Mouse (Mus musculus) liver, embryonic 16.5 days (tissue): ENCODE measurements around the gene Tceanc2. TPM values are rescaled to one million over a fixed set of nuclear protein-coding genes. Genes with fewer than 3 reads are reported as not detected.
A peak's percentile ranks its signal among the peaks of the same experiment; 100 is the strongest.

Experiments used
- ATAC-seq: fragments of 200-750 bp; cut with Nextera tagmentation; 2 replicates; pipeline ENCODE4 v1.8.0; 2017; ENCODE audit warnings: low read depth, mild to moderate bottlenecking, moderate number of reproducible peaks, moderate library complexity
- H3K27ac ChIP-seq: fragments of 300-500 bp; sonication (generic); 2 replicates; pipeline ENCODE4 v1.5.1; 2014; ENCODE audit warnings: mild to moderate bottlenecking, low read length
- H3K27me3 ChIP-seq: fragments of 300-500 bp; sonication (generic); 2 replicates; pipeline ENCODE4 v1.6.1; 2014; ENCODE audit warnings: low read depth, low read length, mixed read lengths; ENCODE audit not compliant: control insufficient read depth, insufficient read depth
- H3K36me3 ChIP-seq: fragments of 300-500 bp; sonication (generic); 2 replicates; pipeline ENCODE4 v1.6.1; 2014; ENCODE audit warnings: mild to moderate bottlenecking; ENCODE audit not compliant: control insufficient read depth, insufficient read depth
- H3K4me1 ChIP-seq: fragments of 300-500 bp; sonication (generic); 2 replicates; pipeline ENCODE4 v1.6.1; 2014; ENCODE audit warnings: low read depth, low read length, mixed read lengths; ENCODE audit not compliant: control insufficient read depth
- H3K4me2 ChIP-seq: fragments of 300-500 bp; sonication (generic); 2 replicates; pipeline ENCODE4 v1.6.1; 2014; ENCODE audit warnings: low read depth, low read length, mixed read lengths
- H3K4me3 ChIP-seq: fragments of 300-500 bp; sonication (generic); 2 replicates; pipeline ENCODE4 v1.5.1; 2014; ENCODE audit warnings: low read depth, mild to moderate bottlenecking, low read length
- H3K9ac ChIP-seq: fragments of 300-500 bp; sonication (generic); 2 replicates; pipeline ENCODE4 v1.6.1; 2014; ENCODE audit warnings: low read depth, low read length
- H3K9me3 ChIP-seq: fragments of 300-500 bp; sonication (generic); replicated peaks from 2 replicates; pipeline ENCODE4 v1.6.1; 2016; ENCODE audit warnings: low read length; ENCODE audit not compliant: control insufficient read depth
- WGBS: fragments of 180-500 bp; shearing (Covaris S2); extraction: QIAGEN DNeasy Blood & Tissue Kit; methylation state at CpG from one replicate; pipeline ENCODE4 v1.1.7; 2014; ENCODE audit not compliant: insufficient replicate concordance; 5-methylcytosine and 5-hydroxymethylcytosine counted together
- polyA plus RNA-seq: library from polyadenylated mRNA; unstranded; fragments of >200 nt; fragmentation: Nextera tagmentation; extraction: Ambion mirVana; gene quantifications from 2 replicates; pipeline ENCODE4 v1.2.1, GENCODE M21; 2015

The Tceanc2 gene
- polyA plus RNA-seq, 1 experiment from 2014 or later, result 19.8 TPM

DNA sequence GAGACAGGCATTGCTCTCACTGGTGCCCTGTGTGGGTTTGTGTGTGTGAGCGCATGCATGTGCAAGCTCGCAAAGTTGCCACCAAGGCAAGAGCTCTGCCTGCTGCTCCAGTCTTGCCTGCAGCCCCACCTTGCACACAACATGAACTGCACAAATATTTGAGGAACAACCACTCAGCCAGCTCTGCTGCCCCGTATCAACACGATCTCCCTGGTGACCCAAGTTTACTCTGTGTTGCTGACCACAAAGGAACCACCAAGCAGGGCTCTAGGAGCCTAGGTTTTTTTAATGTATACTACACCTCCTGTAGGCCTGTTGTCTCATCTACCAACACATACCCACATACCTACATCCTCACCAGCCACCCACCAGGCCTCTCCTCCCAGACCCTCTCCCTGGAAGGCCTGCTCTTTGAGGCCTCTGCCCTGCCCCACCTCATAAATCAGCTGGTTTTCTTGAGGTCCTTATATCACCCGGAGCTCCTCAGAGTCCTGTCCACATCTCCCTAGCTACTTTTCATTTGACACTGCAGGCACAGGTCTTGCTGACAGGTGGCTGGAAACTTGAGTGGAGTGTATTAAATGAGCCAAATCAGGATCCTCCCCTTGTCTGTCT is 31.7 kb upstream of the Tceanc2 start:
- ATAC-seq, result peak; percentile 40; the same call in 1 of the 2 replicates
- H3K27ac ChIP-seq, result no peak overlapping the region

DNA sequence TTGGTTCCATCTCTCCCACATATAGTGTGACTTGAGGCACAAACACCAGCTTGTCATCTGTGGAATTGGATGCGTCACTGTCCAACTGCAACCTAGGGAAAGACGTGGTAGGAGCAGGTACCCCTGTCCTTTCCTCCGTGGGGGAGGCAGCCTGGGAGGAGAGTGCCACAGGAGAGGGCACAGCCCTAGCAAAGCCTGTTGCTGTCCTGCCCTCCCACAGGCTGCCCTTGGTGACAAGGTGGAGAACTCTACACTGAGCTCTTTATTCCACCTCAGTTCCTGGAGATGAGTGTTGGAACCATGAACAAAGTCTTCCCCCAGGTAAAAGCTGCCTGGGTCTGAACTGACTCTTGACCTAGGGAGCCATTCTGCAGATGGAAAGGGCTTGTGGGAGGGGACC is 30.0 kb upstream of the Tceanc2 start, which contains the start of gene Ldlrad1:
Gene Ldlrad1, plus strand, starts transcription at position 301 of the 400 bp plus-strand sequence.
- Histone ChIP-seq H3K9me3 (no peaks in the 10 kb centered on the region), H3K27me3 (no peaks in the 10 kb centered on the region; the same call in 1 of the 2 replicates), H3K27ac (no peak within 1 kb of the TSS), H3K4me1 (peaks cover 7% of the 10 kb centered on the region), H3K36me3 (no peaks in the 10 kb centered on the region), H3K4me3 (no peak within 1 kb of the TSS), H3K9ac (no peak within 1 kb of the TSS), H3K4me2 (no peak within 1 kb of the TSS)
- 70% methylated on average over 3 of the region's 3 CpGs for WGBS
- ATAC-seq, result no peak

More for the DNA sequence above, 31.7 kb upstream of the Tceanc2 start:
- 20% methylated on average over 5 of the region's 5 CpGs for WGBS
- no peaks in the 10 kb centered on the region for H3K36me3 ChIP-seq
- no peak overlapping the region for H3K9ac ChIP-seq
- no peaks in the 10 kb centered on the region; the same call in 1 of the 2 replicates for H3K27me3 ChIP-seq
- H3K4me2 ChIP-seq, result no peak overlapping the region
- peaks cover 7% of the 10 kb centered on the region for H3K4me1 ChIP-seq
- H3K9me3 ChIP-seq, result no peaks in the 10 kb centered on the region
- H3K4me3 ChIP-seq, result no peak overlapping the region

DNA sequence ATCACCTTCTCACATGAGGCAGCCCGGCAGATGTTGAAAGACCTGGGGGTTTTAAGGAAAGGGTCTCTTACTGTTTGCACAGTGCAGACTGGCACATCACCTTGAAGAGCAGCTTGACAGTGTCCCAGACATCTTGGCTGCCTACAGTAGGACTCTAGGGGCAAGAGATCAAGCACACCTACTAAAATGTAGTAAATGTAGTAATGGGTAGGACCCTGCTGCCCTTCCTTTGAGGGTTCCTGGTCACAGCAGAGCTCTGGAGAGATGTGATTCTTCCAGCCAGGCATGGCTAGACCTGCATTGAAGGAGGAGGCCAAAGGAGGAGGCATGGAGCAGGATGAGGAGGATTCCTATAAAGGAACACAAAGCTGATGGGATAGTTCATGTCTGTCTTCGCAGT is 28.1 kb upstream of the Tceanc2 start:
- H3K36me3 ChIP-seq, result peaks cover 3% of the 10 kb centered on the region
- H3K4me2 ChIP-seq, result no peak overlapping the region
- H3K27me3 ChIP-seq, result no peaks in the 10 kb centered on the region
- no peak overlapping the region for H3K4me3 ChIP-seq
- H3K4me1 ChIP-seq, result peaks cover 7% of the 10 kb centered on the region
- no peaks in the 10 kb centered on the region for H3K9me3 ChIP-seq
- H3K9ac ChIP-seq, result no peak overlapping the region
- WGBS, result 86% methylated on average over 2 of the region's 2 CpGs
- ATAC-seq, result no peak
- H3K27ac ChIP-seq, result no peak overlapping the region

DNA sequence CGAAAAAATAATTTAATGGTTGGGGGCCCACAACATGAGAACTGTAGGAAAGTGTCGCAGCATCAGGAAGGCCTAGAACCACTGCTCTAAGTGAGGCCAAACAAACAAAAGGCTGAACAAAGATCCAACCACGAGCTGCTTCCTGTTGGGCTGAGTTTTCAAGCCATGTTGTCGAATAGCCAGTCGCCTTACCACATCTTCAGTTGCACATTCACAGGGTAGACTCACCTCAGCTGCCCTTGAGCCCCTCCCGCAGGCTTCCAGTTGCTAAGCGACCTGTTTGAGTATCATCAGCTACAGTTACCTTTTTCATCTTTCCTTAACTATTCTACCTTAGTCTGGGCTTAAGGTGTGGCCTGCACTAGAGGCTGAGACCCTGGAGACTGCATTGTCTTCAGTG is 24.1 kb upstream of the Tceanc2 start:
- no peak overlapping the region for H3K9ac ChIP-seq
- H3K4me3 ChIP-seq, result no peak overlapping the region
- no peak overlapping the region for H3K4me2 ChIP-seq
- ATAC-seq, result no peak
- no peaks in the 10 kb centered on the region for H3K4me1 ChIP-seq
- H3K9me3 ChIP-seq, result no peaks in the 10 kb centered on the region
- 77% methylated on average over 7 of the region's 7 CpGs for WGBS
- H3K27me3 ChIP-seq, result no peaks in the 10 kb centered on the region
- no peak overlapping the region for H3K27ac ChIP-seq
- H3K36me3 ChIP-seq, result peaks cover 29% of the 10 kb centered on the region

DNA sequence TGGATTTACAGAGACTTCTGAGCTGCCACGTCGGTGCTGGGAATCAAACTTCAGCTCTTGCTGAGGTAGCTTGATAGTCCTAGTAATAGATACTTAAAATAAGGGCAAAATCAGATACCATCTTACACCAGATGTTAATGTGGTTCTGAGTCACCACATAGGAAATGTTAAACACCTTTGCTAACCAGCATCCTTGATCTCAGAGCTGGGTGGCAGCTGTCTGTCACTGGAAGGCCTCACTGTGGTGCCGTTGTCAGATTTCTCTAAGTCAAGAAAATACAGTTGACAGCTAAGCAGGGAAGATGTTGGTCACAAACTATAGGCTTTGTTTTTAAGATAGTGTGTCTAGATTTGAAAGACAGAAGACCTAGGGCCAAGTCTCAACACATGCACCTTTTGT is 22.9 kb upstream of the Tceanc2 start:
- 88% methylated on average over 3 of the region's 3 CpGs for WGBS
- Histone ChIP-seq H3K9me3 (no peaks in the 10 kb centered on the region), H3K36me3 (peaks cover 38% of the 10 kb centered on the region), H3K4me3 (no peak overlapping the region), H3K27me3 (no peaks in the 10 kb centered on the region), H3K9ac (no peak overlapping the region), H3K27ac (no peak overlapping the region), H3K4me2 (no peak overlapping the region), H3K4me1 (no peaks in the 10 kb centered on the region)
- ATAC-seq, result no peak

DNA sequence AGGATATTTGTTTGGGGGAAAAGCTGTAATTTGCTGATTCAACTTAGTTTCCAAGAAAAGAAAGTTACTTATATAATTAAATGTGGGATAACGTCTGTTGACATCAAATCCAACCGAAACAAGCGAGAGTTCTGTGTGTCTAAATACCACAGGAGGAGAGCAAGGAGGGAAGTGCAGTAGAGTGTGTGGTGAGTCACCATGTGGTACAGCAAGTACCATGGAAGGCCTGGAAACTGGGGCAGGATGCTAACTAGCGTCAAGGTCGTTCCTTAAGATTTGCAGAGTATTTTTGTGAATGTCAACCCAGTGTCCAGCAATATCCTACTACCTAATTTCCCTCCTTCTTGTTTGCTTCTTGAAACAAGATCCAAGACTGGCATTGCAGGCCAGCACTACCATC is 19.2 kb upstream of the Tceanc2 start:
- no peak for ATAC-seq
- peaks cover 49% of the 10 kb centered on the region for H3K36me3 ChIP-seq

DNA sequence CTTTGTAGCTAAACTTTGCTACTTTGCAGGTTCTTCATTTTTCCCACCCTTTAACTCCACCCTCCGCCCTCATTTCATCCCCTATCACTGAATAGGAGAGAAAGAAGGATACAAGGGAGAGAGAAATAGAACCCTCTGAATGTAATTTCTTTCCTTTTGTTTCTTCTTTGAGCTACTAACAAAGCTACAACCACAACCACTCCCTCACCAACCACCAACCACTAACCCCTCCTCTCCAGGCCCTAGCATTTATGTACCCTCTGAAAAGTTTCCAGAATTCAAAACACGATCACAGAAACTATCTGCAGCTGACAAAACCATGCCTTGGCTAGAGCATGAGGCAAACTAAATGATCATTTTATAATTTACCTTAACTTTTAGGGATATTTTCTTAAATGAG is 17.5 kb upstream of the Tceanc2 start:
- Histone ChIP-seq H3K4me2 (no peak overlapping the region), H3K9ac (no peak overlapping the region), H3K4me1 (no peaks in the 10 kb centered on the region), H3K9me3 (no peaks in the 10 kb centered on the region), H3K4me3 (no peak overlapping the region), H3K27ac (no peak overlapping the region), H3K36me3 (peaks cover 53% of the 10 kb centered on the region), H3K27me3 (no peaks in the 10 kb centered on the region)
- ATAC-seq, result no peak
- 88% methylated on average over 2 of the region's 2 CpGs for WGBS

More for the DNA sequence above, 19.2 kb upstream of the Tceanc2 start:
- 90% methylated on average over 5 of the region's 5 CpGs for WGBS
- H3K4me3 ChIP-seq, result no peak overlapping the region
- H3K27me3 ChIP-seq, result no peaks in the 10 kb centered on the region
- no peaks in the 10 kb centered on the region for H3K4me1 ChIP-seq
- H3K4me2 ChIP-seq, result no peak overlapping the region
- no peak overlapping the region for H3K9ac ChIP-seq
- no peaks in the 10 kb centered on the region for H3K9me3 ChIP-seq
- H3K27ac ChIP-seq, result no peak overlapping the region

DNA sequence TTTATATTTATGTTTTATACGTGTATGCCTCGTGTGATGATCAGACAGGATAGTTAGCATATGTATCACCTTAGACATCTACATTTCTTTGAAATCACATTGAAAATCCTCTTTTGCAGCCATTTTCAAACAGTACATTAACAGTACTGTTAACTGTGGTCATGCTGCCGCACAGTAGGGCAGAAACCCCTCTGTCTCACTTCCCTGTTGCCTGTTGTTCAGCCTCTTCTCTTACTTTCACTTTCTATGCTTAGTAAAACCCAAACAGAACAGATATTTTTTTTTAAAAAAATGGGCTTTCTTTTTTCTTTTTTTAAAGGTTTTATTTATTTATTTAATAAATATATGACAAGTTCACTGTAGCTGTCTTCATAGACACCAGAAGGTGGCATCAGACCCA is 14.9 kb upstream of the Tceanc2 start:
- Histone ChIP-seq H3K36me3 (peaks cover 52% of the 10 kb centered on the region), H3K4me2 (no peak overlapping the region), H3K9me3 (no peaks in the 10 kb centered on the region), H3K27me3 (no peaks in the 10 kb centered on the region), H3K4me1 (no peaks in the 10 kb centered on the region), H3K9ac (no peak overlapping the region), H3K4me3 (no peak overlapping the region), H3K27ac (no peak overlapping the region)
- 89% methylated on average over 3 of the region's 3 CpGs for WGBS
- ATAC-seq, result no peak

DNA sequence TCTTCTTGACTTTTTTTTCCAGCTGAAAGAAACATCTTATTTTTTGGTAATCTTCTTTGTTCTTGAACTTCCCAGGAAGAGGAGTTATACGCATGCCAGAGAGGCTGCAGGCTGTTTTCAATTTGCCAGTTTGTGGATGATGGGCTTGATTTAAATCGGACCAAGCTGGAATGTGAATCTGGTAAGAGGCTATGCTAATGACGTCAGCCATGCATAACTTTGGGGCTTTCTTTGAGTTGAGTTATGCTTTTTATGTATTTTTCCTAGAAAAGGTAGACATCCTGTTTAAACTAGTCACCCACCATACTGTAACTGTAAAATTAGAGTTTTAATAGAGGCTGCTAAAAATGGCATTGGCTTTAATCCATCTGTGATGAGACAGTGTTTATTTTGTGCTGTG is 6.8 kb upstream of the Tceanc2 start:
- H3K4me1 ChIP-seq, result peaks cover 19% of the 10 kb centered on the region
- H3K36me3 ChIP-seq, result peaks cover 19% of the 10 kb centered on the region
- H3K9me3 ChIP-seq, result no peaks in the 10 kb centered on the region
- H3K4me3 ChIP-seq, result no peak overlapping the region
- WGBS, result 90% methylated on average over 3 of the region's 3 CpGs
- no peak for ATAC-seq
- H3K4me2 ChIP-seq, result no peak overlapping the region
- no peaks in the 10 kb centered on the region for H3K27me3 ChIP-seq
- no peak overlapping the region for H3K9ac ChIP-seq
- H3K27ac ChIP-seq, result no peak overlapping the region
